Mouse (Mus musculus) urinary bladder, postnatal 10 days (tissue): ENCODE results near the gene 1110057P08Rik.
"Not testable (repeated sequence)": the region's sequence is repeated elsewhere in the genome, so short reads cannot be mapped to it uniquely, and the experiment has no call there.

Experiments used
- DNase-seq: peaks from one replicate; pipeline ENCODE4 v3.0.0; 2022; ENCODE audit warnings: low spot score

The 1110057P08Rik gene

GRCm38 (mm10) chr16:89174435-89174834, at the start of gene 1110057P08Rik:
Gene 1110057P08Rik, plus strand, starts transcription at chr16:89174735.
- DNase-seq, result no peak

DNA sequence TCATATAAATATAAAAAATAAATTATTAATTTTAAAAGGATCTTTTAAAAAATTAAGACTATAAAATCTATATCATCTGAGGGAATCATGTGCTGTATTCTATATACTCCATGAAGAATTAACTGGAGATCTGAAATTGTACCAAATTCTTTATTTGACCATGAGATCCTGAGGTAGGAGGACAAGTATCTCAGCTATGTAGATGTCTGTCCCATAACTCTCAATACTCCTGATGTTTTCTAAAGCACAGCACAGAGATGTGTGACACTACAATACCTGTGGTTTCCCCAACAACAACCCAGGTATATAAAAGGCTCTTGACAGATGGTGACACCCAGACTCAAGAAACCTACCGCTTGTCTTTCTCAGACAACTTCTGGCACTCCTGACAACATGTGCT, 34.0 kb upstream of the 1110057P08Rik start, which contains the start of gene Gm6358:
Gene Gm6358, plus strand, starts transcription at position 301 of the 400 bp plus-strand sequence.
- no peak for DNase-seq

GRCm38 (mm10) chr16:89150786-89151185, 23.7 kb upstream of the 1110057P08Rik start, which contains the start of gene Gm10061:
Gene Gm10061, plus strand, starts transcription at chr16:89151086.
- no peak for DNase-seq

DNA sequence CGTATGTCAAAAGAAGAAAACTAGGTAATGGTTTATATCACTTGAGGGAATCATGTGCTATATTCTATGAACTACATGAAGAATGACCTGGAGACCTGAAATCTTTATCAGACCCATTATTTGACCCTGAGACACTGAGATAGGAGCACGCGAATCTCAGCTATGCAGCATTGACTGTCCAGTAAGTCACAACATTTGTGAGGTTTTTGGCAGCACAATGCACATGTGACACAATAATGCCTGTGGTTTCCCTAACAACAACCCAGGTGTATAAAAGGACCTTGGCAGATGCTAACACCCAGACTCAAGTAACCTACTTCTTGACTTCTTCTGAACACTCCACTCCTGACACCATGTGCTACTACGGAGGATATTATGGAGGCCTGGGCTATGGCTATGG, 16.9 kb upstream of the 1110057P08Rik start, which contains the start of gene Gm9789:
Gene Gm9789, plus strand, starts transcription at position 301 of the 400 bp plus-strand sequence.
- DNase-seq, result no peak

DNA sequence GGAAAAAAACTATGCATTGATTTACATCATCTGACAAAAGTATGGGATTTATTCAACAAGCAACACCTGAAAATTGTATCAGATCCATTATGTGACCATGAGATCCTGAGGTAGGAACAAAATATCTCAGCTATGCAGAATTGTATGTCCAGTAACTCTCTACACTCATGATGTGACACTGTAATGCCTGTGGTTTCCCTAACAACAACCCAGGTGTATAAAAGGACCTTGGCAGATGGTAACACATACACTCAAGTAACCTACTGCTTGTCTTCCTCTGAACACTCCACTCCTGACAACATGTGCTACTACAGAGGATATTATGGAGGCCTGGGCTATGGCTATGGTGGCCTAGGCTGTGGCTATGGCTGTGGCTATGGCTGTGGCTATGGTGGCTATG, 5.3 kb upstream of the 1110057P08Rik start, which contains the start of gene Gm7735:
Gene Gm7735, plus strand, starts transcription at position 301 of the 400 bp plus-strand sequence.
- DNase-seq, result not testable (repeated sequence)

DNA sequence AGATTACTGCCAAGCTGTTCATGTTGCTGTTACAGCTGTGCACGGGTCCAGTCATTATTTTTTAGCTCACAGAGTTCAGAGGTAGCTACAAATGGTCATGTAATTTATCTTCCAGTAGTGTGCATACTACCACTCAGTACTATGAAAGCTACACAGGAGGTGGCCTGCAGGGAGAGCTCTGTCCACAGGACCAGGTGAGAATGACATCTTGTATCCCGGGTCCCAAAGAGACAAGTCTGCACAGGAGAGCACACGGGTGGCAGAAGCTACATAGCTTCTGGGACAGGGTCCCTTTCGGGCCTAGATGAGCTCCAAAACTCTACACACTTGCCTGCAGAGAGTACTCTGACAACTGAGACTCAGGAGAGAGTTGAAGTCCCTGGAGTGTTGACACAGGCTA, 14.1 kb downstream of the 1110057P08Rik start:
- DNase-seq, result no peak

- no peak for DNase-seq
Measured at GRCm38 (mm10) chr16:89205561-89205960, 31.0 kb downstream of the 1110057P08Rik start, which contains the start of gene Krtap20-2. Gene Krtap20-2, plus strand, starts transcription at chr16:89205861.
